Mouse (Mus musculus): ENCODE measurements around the gene Ak9.

- TF ChIP-seq CTCF (IDR thresholded peaks at IDR 0.05; ENCODE audit: control insufficient read depth, insufficient read depth, low read length) (no peak), POLR2A (IDR thresholded peaks at IDR 0.05; ENCODE audit: borderline replicate concordance, control insufficient read depth, low read depth, low read length) (no peak)
Observed at GRCm38 (mm10) chr10:41460501-41460900, 156.7 kb downstream of the Ak9 start.

All from bone marrow, adult 2 months (tissue).